ENCODE assay signal across 12 mouse cellular contexts in the genomic region with DNA sequence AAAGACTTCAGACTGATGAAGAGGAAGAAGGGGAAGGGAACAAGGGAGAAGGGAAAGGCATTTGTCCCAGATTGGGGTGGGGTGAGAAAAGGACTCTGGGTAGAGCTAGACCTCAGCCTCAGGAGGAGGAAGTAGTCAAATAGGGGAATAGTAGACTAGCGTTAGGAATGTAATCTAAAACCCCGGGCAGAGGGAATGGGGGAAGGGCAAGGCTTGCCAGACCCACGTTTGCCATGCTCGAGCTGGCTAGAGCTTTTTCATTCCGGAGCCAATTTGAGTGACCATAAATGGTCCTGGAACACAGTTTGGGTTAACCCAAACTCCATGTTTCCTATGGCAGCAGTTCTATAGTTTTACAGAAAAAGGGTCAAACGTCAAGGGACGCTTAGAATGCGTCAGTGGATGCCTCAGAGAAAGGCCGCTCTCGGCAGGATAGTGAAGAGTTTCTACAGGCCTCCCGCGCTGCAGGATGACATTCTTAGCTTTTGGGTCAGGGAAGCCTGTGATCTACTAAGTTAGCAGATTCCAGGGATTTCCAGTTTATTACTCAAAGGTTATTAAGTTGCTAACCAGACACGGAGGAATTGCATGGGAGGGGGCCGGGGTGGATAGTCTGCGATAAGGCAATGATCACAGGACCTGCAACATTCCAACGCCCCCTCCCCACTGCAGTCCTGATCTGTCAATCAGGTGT. TPM values are rescaled to one million over a fixed set of nuclear protein-coding genes. Genes with fewer than 3 reads are reported as not detected.
DNase-seq lines count a peak whose midpoint lies in the region; ATAC-seq lines count a peak whose summit lies in the region.
"Had no signal": no experiment of that assay in that cellular context is flagged by ENCODE, and none has a peak within 500 bp of the region (broad histone marks: within the 10 kb centered on the region; RNA-seq: fewer than 3 reads in every experiment).

No protein-coding gene starts in this region.

- WGBS in kidney, embryonic 14.5 days = 12% methylated on average over 16 of the region's 16 CpGs
- WGBS in limb, embryonic 12.5 days = 12% methylated on average over 16 of the region's 16 CpGs

- no peak overlapping the region for H3K9ac ChIP-seq in kidney, embryonic 14.5 days (ENCODE audit: low read depth, low read length)
- H3K9ac ChIP-seq in limb, embryonic 12.5 days (replicated peaks) = no peak overlapping the region
- H3K9ac ChIP-seq: forebrain, postnatal 0 days had no signal

- no peak overlapping the region for H3K27ac ChIP-seq in kidney, embryonic 14.5 days (ENCODE audit: low read depth, low read length)
- peak overlapping the region; percentile 64 for H3K27ac ChIP-seq in limb, embryonic 12.5 days

- no peaks in the 10 kb centered on the region for H3K36me3 ChIP-seq in kidney, embryonic 14.5 days (ENCODE audit: control insufficient read depth, insufficient read depth, low read length)
- H3K36me3 ChIP-seq in limb, embryonic 12.5 days = no peaks in the 10 kb centered on the region

- H3K4me1 ChIP-seq in kidney, embryonic 14.5 days (ENCODE audit: control insufficient read depth, insufficient read depth, low read length) = peaks cover 6% of the 10 kb centered on the region
- peaks cover 7% of the 10 kb centered on the region for H3K4me1 ChIP-seq in limb, embryonic 12.5 days (replicated peaks)

- H3K4me3 ChIP-seq in kidney, embryonic 14.5 days (ENCODE audit: low read length) = no peak overlapping the region
- no peak overlapping the region for H3K4me3 ChIP-seq in limb, embryonic 12.5 days (replicated peaks)

- H3K9me3 ChIP-seq in kidney, embryonic 14.5 days (ENCODE audit: control insufficient read depth, low read length) = no peaks in the 10 kb centered on the region
- no peaks in the 10 kb centered on the region for H3K9me3 ChIP-seq in limb, embryonic 12.5 days

- ATAC-seq in kidney, embryonic 14.5 days (ENCODE audit: low FRiP score, low TSS enrichment) = no peak
- ATAC-seq in limb, embryonic 12.5 days (ENCODE audit: insufficient number of reproducible peaks, insufficient read depth, low FRiP score, low TSS enrichment, low read depth) = no peak
- ATAC-seq: forebrain, postnatal 0 days had no signal

- H3K4me2 ChIP-seq in kidney, embryonic 14.5 days (replicated peaks; ENCODE audit: low read depth, low read length) = 0 out of 2 replicates have a peak overlapping the region, but pooled peaks have one; percentile 13
- H3K4me2 ChIP-seq in limb, embryonic 12.5 days = peak overlapping the region; percentile 9; the same call in 1 of the 2 replicates

- no peaks in the 10 kb centered on the region for H3K27me3 ChIP-seq in kidney, embryonic 14.5 days (ENCODE audit: control insufficient read depth, insufficient read depth, low read length)
- no peaks in the 10 kb centered on the region for H3K27me3 ChIP-seq in limb, embryonic 12.5 days

- DNase-seq in kidney, adult 11 months = no peak
- DNase-seq in ES-CJ7 (ENCODE audit: low read depth, low spot score) (peak; percentile 85), adipocyte (ENCODE audit: low spot score) (peak; percentile 8)
- DNase-seq in layer of hippocampus, postnatal 14 days (ENCODE audit: low spot score in 2 of 2) = no peak
- no peak for DNase-seq in cerebellum, postnatal 14 days
- DNase-seq: cerebellum, adult 18-20 months; forebrain, postnatal 0 days; spleen, adult 18-20 months; thymus, postnatal 4 days had no signal

RNA-seq across cellular contexts. Expression of gene Cmtm7, which starts 3.9 kb away (rescaled TPM):
- 92.7 and 108 TPM in 2 replicates for polyA plus RNA-seq in kidney, embryonic 14.5 days (2014; fragmentation: Nextera tagmentation; extraction: Ambion mirVana)
- polyA plus RNA-seq in limb, embryonic 12.5 days (2016; fragmentation: Nextera tagmentation; extraction: Ambion mirVana) = 78.6 and 80.9 TPM in 2 replicates
- 1 to 10 TPM; 7.4 to 8.3 TPM for total RNA-seq in layer of hippocampus, postnatal 14 days (2021)

RNA-seq across cellular contexts. Expression of gene Cmtm6, which starts 54.7 kb away (rescaled TPM):
- polyA plus RNA-seq in kidney, embryonic 14.5 days (2014; fragmentation: Nextera tagmentation; extraction: Ambion mirVana) = 25.0 and 53.0 TPM in 2 replicates
- 24.9 and 26.1 TPM in 2 replicates for polyA plus RNA-seq in limb, embryonic 12.5 days (2016; fragmentation: Nextera tagmentation; extraction: Ambion mirVana)
- total RNA-seq in layer of hippocampus, postnatal 14 days (2021) = 10 to 100 TPM; 25.9 to 28.1 TPM

RNA-seq across cellular contexts. Expression of gene Cmtm8, which starts 58.4 kb away (rescaled TPM):
- 36.0 and 43.0 TPM in 2 replicates for polyA plus RNA-seq in kidney, embryonic 14.5 days (2014; fragmentation: Nextera tagmentation; extraction: Ambion mirVana)
- polyA plus RNA-seq in limb, embryonic 12.5 days (2016; fragmentation: Nextera tagmentation; extraction: Ambion mirVana) = 18.8 and 20.1 TPM in 2 replicates
- 1 to 10 TPM; 3.7 to 3.8 TPM for total RNA-seq in layer of hippocampus, postnatal 14 days (2021)
- total RNA-seq: monocyte, adult 5-6 weeks had no signal

Comparison
In these comparisons a context has a peak if more than half of its experiments do, and no peak if none do; other contexts are left out.
1. DNase-seq: peak in ES-CJ7 (single experiment) and adipocyte (single experiment); none in kidney, adult 11 months (single experiment), layer of hippocampus, postnatal 14 days (0 of 2) and cerebellum, postnatal 14 days (0 of 2).